Mouse (Mus musculus) stomach, postnatal 0 days (tissue): ENCODE measurements around the gene Rab8b.

ENCODE experiments used
- CTCF ChIP-seq: IDR thresholded peaks from 2 replicates; pipeline ENCODE4 v1.5.1; 2016; ENCODE audit warnings: antibody characterized with exemption, low read depth, mild to moderate bottlenecking, moderate library complexity
- EP300 ChIP-seq: optimal IDR thresholded peaks from 2 replicates; pipeline ENCODE3; 2016; ENCODE audit warnings: antibody characterized with exemption

GRCm38 (mm10) chr9:66795464-66796324 is 123.8 kb downstream of the Rab8b start, which contains the start of gene Aph1b:
- TF ChIP-seq CTCF: peak; percentile 20
- TF ChIP-seq EP300: no peak
